Mouse (Mus musculus) embryo, embryonic 11 days (tissue): ENCODE measurements around the gene Ptgr1.

Experiments
- DNase-seq: peaks from one replicate; pipeline ENCODE4 v3.0.0-alpha.2; 2015

The Ptgr1 gene

DNA sequence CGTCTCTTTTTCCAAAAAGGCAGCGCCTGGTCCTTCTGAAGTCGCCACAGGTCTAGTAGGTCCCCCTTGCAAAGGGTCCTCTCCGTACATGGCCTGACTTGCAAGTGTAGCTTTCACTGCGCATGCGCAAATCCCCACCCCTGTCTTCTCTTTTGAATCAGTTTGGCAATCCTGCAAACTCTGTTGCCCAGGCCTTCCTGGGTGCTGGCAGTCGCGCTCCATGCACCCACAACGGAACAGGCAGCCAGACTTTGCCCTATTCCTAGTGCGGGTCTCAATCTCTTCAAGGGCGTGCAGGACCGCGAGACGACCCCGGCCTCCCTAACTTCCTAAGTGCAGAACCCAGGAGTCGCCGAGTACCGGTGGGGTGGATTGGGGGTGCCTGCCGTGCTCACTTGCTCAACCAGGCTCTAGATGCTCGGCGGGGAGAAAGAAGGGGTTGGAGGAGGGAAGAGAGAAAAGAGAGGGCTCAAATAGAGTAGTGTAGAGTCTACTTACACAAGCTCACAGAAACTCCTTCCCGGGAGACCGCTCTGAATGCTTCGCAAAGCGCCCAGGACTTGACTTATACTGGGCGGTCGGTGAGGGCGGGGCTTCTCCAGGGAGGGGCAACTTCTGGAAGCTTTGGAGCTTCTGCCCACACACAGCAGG, at the start of gene Ptgr1:
Gene Ptgr1 (minus strand): TSS at position 580 of the 651 bp plus-strand sequence.
- peak; percentile 90 for DNase-seq

DNA sequence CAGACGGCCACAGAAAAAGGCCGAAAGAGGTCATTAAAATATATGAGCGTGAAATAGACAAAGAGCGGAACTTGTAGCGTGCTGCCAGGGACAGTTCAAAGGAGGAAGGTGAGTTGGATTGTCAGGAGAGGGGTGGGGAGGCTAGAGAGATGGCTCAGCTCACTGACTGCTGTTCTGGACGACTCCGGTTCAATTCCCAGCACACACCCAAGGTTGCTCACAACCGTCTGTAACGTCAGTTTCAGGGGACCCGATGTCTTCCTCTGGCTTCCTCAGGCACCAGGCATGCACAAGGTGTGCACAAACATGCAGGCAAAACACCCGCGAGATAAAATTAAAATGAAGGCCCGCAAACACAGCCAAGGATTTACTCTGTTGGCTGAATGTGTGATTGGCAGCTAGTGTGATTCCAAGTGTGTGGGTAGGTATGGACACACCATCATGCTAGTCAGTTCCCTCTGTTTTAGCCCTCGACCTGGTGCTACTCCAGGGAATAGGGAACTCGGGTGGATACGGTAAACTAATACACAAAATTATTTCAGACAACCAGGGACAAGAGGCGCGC, 48.9 kb upstream of the Ptgr1 start:
- no peak for DNase-seq

DNA sequence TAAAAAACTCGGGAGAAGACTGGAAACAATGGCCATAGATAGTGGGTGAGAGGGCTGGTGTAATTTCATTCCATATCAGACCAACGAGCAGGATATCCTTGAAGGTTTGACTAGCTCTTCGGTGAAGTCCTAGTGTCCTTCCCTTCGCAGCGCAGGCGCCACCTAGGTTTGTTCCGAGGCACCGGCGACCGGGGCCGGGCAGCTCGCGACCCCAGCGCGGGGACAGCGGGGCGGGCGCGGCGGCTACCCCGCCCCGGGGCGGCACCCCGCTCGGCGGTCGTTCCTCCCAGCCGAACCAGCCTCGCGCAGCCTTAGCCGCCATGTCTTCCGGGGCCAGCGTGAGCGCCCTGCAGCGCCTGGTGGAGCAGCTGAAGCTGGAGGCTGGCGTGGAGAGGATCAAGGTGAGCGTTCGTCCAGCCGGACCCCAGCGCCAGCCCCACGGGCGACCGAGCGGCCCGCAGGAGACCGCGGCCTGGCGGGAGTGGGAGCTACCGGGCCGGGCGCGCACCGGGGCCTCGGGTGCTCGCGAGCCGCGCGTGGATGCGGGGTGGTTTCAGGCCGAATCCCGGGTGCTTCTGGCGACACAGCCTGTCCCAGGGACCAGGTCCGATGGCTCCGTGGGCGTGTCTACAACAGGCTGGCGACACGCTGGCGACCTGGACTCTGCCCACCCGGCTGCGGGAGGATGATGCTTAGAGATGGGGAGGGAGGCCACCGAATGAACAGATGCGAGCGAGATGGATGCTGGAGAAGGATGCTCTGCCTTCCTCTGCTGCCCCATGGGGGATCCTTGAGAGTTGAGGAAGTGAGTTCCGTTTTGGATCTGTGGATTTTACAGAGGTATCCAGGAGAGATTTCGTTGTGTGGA, 48.2 kb upstream of the Ptgr1 start, which contains the start of gene Gng10:
Gene Gng10 (plus strand): TSS at position 171 of the 868 bp plus-strand sequence.
- peak; percentile 75 for DNase-seq

DNA sequence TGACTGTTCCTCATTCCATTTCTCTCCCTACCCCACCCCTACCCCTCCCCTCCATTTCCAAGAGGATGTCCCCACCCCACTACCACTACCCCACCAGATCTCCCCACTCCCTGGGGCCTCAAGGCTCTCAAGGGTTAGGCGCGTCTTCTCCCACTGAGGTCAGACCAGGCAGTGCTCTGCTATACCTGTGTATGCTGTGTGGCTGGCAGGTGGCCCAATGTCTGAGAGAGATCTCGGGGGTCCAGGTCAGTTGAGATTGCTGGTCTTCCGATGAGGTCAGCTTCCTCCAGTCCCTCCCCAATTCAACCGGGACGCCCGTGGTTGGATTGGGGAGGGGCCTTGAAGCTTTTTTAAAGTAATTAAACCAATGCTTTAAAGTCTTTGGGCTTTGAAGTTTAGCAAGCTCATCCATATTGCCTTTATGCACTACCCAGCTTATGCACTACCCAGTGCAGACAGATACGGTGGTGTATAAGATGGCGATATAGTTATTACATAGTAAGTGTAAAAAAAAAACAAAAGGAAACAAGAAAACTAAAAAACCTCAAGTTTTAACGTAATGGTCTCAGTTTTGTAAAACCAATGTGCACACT, 47.5 kb upstream of the Ptgr1 start:
- no peak for DNase-seq

DNA sequence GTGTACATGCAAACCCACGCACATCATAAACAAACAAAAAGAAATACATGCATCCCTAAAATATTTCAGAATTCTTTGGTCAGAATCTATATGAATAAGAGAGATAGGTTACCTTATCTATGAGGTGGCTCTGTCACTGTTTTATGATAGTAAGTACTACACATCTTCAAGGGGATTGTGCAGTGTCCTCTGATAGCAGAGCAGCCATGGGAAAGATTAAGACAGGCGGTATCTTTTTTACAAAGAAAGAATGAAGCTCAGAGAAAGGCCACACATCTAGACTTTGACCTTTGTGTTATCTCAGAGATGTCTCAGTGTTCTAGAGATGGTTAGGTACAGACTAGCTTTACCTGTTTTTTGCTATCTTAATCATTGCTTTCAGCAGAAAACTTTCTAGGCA, 30.0 kb upstream of the Ptgr1 start:
- DNase-seq: no peak

DNA sequence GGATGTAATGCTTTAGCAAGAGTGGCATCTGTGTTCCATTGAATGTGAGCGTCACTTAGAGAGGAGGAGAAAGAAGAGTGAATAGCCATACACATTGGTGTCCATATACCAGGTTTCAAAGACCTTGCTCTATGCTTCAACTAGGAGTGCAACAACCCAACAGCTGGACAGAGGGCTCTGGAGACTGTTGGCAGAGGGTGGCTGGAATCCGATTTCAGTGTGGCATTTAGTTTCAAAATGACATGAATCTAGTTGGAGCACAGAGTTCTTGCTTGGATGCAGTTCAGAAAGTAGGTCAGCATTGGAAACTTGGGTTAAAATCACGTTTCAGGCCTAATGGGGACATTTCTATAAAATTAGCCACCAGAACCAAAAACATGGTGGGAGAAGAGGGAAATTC, 28.3 kb upstream of the Ptgr1 start:
- no peak for DNase-seq

DNA sequence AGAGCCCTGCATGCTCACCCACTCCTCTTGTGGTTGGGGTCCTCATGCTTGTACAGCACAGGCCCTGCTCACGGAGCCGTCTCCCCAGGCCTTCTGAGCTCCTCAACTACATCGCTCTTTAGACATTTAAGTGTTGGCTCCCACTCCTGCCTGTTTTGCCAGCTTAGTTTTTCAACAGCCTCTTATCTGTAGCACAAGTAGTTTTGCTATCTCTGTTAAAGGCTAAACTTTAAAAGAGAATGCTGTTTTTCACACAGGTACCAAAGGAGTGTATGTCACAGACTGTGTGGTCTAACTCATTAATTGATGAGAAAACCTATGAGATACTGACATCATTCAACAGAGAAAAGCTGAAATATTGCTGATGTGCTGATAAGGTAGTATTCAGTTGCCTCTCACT, 24.5 kb upstream of the Ptgr1 start:
- DNase-seq: no peak

DNA sequence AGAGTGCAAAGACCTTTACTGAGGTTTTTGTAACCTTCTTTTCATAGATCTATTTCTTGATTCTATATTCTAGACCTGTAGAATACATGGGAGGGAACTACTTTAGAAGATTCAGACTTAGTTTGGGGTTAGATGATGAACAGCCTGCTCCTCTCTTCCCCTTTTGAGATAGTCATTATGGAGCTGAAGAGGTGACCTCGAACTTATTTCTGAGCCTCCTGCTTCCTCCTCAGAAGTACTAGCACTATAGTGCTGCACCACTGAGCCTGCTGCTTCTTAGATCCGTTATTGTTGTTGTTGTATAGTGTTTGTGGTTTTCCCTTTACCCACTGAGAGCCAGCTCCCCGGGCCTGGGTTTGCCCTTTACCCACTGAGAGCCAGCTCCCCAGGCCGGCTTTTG, 22.8 kb upstream of the Ptgr1 start:
- no peak for DNase-seq

DNA sequence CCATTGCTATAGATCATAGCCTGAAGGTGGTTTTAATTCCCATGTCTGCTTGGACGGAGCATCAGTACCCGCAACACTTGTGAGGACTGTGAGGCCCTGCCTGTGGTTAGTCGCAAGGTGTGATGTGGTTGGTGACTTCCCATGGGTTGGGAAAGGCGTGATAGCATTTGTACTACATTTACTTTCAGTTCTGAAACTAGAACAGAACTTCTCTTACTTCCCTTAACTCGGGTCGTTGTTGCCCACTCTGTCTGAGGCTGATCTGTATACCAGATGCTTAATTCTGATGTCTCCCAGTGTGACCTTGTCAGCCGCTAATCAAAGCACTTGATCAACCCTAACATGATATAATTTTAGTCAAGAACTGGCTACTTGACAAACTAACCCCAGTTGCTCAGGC, 22.3 kb upstream of the Ptgr1 start:
- DNase-seq: no peak

DNA sequence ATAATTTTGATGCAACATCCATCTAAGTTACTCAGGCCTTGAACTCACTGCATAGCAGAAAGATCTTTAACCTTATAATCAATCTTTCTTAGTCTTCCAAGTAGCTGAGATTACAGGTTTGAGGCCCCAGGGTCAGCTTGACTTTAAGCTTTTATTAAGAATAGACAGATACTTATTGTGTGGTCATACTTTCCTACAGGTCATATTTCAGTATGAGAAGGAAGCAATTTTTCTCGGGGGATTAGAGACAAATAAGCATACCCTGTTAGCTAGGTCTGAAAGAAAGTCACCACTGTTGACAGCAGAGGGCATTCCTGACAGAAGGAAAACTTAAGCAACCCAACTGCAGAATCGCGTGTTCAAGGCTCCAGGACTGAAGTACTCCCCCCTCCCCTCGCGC, 21.1 kb upstream of the Ptgr1 start:
- no peak for DNase-seq

DNA sequence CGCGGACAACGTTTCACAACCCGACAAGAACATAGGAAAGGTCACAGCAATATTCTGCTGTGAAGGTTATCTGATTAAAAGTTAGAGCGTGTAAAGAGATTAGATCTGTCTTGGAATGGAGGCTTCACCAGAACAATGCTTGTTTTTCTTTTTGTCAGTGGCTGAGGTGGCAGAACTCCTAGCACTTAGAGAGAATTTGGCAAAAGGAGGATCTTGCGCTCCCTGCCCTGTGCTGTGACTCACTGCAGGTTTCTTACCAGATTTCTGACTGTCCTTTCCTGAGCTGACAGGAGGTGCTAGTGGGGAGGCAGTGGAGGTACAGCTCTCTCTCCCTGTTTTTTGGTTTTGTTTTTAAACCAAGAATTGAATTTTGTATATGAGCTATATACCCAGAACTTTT, 20.1 kb upstream of the Ptgr1 start:
- no peak for DNase-seq

DNA sequence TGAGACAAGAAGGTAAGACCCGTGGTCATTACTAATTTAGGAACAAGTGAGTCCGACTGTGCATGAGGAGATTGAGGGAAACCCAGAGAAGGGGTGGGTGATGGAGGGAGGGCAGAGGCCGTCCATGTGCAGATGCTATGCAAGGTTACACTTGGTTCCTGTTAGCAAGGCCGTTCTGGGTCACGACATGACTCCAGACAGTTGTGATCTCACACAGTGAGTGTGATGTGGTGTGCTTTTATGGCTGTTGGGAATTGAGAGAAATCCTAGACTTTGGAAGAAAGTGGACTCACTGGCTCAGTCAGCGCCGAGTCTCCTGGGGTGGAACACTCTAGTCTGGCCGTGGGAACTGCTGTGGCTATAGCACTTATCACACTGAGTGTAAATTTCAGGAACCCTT, 19.3 kb upstream of the Ptgr1 start:
- peak; percentile 47 for DNase-seq

DNA sequence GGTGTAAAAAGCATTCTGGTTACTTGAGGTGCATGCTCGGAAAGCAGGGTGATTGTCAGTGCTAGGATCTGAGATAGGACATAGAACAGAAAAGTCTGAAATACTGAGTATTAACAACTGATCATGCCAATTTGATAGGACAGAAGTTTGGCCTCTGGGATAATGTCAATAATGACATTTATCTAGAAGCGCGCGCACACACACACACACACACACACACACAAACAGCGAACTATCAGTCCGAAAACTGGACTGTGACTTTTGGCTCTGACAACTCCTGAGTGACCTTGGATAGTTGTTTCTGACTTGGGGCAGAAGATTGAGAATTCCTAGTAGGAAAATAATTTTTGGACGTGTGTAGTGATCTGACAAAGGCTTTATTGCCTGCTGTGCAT, 16.9 kb upstream of the Ptgr1 start:
- no peak for DNase-seq

DNA sequence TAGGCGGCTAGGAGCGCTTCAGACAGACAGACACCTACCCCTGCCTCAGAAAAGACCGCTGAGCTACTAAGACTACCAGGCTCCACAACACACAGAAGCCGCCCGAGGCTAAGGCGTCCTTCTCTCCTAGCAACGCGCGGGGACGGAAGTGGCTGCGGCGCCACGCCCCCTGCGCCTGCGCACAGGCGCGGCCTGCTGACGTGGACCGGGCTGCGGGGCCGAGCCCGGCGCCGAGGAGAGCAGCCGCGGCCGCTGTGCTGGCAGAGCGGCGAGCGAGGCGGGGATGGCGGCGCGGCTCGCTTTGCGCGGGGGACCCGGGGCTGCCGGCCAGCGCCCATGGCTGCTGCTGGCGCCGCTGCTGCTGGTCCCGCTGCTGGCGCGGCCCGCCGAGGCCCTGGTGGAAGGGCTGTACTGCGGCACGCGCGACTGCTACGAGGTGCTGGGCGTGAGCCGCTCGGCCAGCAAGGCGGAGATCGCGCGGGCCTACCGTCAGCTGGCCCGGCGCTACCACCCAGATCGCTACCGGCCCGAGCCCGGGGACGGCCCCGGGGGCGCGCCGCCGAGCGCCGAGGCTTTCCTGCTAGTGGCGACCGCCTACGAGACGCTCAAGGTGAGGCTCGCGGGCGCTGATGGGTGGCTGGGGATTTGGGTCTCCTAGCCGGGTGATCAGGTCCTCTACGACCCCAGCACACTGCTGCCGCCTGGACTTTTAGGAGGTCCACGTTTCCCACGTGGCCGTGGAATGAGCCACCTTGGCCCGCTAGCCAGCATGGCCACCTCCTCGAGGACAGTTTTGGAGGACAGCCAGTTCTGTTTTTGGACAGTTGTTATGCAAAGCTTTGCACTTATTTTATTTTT, 16.3 kb upstream of the Ptgr1 start, which contains the start of gene Gm20503:
Gene Gm20503 (plus strand): TSS at position 263 of the 858 bp plus-strand sequence.
- peak; percentile 97 for DNase-seq

DNA sequence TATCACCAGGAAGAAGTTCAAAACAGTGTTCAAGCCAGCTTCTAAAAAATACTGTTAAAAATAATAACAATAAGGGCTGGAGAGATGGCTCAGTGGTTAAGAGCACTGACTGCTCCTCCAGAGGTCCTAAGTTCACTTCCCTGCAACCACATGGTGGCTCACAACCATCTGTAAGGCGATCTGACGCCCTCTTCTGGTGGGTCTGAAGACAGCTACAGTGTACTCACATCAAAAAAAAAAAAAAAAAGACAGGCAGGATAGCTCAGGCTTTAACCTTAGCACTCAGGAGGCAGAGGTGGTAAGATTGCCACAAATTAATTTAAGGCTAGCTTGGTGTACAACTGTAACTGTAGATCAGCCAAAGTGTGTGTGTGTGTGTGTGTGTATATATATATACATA, 13.7 kb upstream of the Ptgr1 start:
- DNase-seq: peak; percentile 48

DNA sequence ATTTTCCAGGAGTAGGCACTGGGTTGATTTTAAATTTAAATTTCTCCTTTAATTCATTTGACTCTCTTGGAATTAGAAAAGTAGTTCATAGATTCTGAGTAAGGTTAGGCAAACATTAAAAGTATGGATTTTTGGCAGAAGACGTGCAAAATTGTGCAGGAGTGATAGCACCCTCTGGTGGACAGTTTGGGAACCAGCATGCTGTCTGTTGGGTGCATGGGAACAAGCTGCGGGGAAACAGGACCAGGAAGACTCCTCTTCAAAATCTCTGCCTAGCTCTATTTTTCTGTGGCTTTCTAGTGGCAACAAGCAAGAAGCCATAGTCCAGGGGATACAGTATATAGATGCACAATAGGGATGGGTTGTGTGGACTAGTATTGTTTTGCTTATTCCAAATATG, 12.8 kb upstream of the Ptgr1 start:
- peak; percentile 76 for DNase-seq

DNA sequence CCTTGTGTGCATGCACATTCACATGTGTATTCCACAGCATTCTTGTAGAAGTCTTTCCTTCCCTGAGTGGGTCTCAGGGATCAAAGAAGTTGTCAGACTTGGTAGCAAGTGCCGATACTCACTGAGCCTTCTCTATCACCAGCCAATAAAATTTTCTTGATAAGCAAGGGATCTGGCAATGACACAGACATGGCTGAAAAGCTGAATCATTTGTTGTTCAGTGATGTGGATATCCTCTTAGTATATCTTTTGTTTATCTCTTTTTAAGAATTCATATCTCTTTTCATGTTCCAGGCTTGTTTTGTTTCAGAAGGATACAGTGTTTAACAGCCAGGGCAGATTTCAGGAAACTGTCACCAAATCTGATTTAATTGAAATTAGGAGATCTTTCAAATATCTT, 11.8 kb upstream of the Ptgr1 start:
- DNase-seq: no peak

DNA sequence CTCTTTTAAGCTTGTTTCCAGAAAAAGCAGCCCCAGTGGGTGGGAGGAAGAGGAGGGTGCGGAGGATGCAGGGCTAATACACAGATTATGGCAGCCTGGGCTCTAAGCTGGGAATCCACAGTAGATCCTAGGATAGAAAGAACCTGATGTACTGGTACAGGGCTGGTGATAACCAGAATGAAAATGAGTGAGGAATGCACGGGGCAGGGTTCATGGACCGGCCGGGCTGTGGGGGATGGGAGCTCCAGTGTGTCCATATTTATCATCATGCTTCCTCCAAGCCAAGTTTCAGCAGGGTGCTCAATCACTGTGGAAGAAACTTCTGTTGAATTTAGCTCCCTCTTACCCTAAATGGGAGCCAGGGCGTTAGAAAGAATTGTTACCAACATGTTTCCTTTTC, 10.2 kb upstream of the Ptgr1 start:
- DNase-seq: no peak

DNA sequence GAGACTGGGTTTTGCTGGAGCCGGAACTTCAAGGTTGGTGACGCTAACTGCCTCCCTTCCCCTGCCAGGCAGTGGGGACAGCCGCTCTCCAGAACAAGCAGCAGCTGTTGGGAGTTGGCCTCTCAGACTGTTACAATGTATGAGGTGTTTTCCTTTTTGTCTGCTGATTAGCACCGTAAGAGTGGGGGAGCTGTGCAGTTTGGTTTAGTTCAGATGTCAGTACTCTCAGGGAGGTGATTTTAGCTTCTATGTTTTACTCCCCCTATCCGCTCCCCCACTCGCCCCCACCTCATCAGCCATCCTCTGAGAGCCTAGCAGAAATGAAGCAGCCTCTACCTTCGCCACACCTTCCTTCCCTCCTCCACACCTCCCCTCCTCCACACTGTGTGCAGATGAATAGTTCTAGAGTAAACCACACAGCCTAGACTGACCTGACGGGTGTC, 8.4 kb upstream of the Ptgr1 start:
- DNase-seq: no peak

DNA sequence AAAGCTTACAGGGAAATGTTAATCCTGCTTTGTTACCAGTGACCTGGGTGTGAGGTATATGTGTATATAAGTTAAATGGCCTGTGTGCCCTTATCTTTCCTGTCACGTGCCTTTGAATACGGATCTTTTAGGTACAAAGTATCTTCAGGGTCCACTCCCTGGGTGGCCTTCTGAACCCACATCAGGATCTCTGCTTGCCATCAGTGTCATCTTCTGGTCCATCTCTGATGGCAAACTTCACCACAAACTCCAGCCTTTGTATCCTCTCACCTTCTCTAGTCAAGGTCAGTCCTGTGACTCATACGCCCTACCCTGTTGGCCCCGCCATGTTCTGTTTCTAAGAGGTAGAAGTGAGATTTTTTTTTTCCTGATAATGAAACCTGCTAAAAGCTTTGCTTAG, 7.8 kb upstream of the Ptgr1 start, which contains the start of gene Dnajc25:
Gene Dnajc25 (plus strand): TSS at position 301 of the 400 bp plus-strand sequence.
- DNase-seq: no peak

DNA sequence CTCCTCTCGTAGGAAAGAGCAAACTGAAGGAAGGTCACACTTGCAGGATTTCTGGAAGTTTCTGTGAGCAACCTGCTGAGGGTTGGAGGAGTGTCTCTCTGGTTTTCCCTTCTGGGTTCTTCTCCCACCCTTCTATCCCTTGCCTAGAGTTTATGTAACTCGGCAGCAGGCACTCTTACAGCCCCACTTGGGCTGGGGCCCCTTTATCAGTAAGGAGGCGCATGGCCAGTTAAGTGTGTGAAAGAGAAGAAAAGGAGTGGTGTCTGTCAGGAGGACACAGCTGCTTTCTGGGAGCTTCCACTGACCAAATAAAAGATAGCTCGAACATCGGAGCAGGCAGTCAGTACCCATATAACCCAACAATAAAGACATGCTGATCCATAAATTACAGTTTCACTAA, 5.3 kb upstream of the Ptgr1 start:
- DNase-seq: no peak
